Mouse (Mus musculus): Measurements from ENCODE around the gene Ramp1.

The Ramp1 gene

DNA sequence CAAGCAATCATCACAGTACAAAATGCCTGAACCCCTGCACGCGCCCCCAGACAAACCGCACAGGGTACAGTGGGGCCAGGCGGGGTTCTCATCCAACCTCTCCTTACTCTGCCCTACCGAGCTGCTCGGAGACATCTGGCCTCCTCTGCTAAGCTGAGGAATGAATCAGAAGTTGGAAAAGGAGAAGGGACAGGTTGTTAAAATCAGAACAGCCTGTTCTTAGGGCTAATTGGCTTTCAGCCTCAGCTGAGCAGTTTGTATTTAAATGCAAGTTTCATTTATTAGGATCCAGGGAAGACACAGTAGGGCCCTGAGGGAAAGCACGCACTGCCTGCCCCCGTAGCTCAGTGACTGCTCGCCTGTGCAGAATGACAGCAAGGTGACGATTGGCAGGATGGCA lies 20.2 kb downstream of the Ramp1 start:
- no peak for DNase-seq (ENCODE audit: low read depth, low spot score)

DNA sequence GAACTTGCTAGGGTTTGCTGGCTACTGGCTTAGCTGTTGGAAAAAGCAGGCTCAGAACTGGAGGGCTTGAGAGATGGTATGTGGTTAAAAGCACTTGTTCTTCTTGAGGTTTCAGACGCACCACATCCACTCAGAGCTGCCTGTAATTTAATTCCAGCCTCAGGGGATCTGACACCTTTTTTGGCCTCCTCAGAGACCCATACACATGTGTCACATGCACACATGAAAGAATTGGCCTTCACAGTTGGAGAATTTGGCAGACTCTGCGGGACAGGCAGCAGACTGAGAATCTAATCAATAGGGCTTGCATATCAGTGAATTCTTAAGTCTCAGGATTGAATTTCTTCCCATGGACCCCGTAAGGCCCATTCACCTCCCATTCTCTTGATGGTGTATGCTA lies 21.5 kb downstream of the Ramp1 start:
- DNase-seq (ENCODE audit: low read depth, low spot score) = no peak

DNA sequence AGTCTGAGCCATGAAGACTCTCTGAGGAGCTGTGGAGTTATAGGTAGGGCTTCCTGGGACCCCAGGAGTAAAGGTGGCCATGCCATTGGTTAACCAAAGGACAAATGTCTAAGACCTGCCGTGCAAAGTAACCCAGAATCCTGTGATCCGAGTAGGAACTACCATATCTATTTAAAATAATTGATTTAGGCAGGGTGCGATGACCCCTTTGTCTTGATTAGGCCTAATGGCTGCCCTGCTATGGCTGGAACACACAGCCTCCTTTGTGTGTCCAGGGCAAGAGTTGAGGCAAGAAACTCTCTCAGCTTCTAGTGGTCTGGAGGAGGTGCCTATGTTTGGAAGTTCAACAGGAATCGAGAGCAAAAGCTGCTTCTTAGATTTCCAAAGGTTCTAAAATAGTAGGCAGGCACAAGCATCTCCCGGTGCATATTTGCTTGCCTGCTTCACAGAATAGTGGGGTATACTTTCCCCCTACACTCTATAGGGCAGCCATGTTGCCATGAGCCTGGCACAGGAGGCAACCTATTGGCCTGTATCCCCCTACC lies 24.7 kb downstream of the Ramp1 start:
- no peak for DNase-seq (ENCODE audit: low read depth, low spot score)

GRCm38 (mm10) chr1:91205651-91206050 lies 26.0 kb downstream of the Ramp1 start:
- DNase-seq (ENCODE audit: low read depth, low spot score) = no peak

GRCm38 (mm10) chr1:91206336-91206735 lies 26.7 kb downstream of the Ramp1 start:
- DNase-seq (ENCODE audit: low read depth, low spot score) = no peak

- DNase-seq (ENCODE audit: low read depth, low spot score) = no peak
Observed at GRCm38 (mm10) chr1:91206873-91207272, 27.3 kb downstream of the Ramp1 start.

GRCm38 (mm10) chr1:91207334-91208074 lies 27.9 kb downstream of the Ramp1 start:
- DNase-seq (ENCODE audit: low read depth, low spot score) = no peak

- no peak for DNase-seq (ENCODE audit: low read depth, low spot score)
Observed at GRCm38 (mm10) chr1:91209343-91209742, 29.7 kb downstream of the Ramp1 start.

GRCm38 (mm10) chr1:91209785-91210184 lies 30.2 kb downstream of the Ramp1 start:
- DNase-seq (ENCODE audit: low read depth, low spot score) = no peak

DNA sequence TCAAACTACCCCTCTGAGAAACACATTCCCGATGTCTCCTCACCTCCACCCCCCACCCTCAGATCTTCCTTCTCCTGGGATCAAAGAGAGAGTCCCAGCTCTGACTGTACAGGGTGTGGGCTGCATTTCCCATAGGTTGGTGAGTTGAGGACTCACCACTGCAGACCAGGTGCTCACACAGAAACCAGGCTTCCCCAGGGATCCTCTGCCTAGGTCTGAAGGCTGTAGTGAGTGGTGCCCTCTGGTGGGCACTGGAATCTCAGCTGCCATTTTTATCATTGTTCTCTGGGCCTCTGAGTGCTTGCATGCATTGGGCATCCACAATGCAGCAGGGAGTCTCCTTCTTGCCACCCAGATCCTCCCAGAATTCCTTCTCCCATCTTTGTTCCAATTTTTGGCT lies 31.5 kb downstream of the Ramp1 start:
- DNase-seq (ENCODE audit: low read depth, low spot score) = peak; percentile 82

DNA sequence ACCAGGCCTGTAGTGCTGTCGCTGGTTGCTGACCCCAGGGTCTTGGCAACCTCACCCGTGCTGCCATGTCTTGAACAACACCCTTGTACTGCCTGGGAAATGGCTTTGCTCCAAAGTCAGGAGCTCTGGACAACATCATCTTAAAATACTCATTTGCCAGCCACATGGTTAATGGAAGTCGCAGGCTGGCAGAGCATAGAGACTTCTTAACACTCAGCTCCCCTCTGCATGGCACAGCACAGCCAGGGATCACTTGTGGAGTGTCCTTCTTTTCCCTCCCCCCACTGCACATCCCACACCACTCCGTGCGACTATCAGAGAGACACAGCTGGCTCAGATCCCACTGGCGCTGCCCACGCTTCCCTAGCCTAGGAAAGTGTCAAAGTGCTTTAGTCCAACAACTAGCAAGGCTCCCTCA lies 32.0 kb downstream of the Ramp1 start:
- no peak for DNase-seq (ENCODE audit: low read depth, low spot score)

DNA sequence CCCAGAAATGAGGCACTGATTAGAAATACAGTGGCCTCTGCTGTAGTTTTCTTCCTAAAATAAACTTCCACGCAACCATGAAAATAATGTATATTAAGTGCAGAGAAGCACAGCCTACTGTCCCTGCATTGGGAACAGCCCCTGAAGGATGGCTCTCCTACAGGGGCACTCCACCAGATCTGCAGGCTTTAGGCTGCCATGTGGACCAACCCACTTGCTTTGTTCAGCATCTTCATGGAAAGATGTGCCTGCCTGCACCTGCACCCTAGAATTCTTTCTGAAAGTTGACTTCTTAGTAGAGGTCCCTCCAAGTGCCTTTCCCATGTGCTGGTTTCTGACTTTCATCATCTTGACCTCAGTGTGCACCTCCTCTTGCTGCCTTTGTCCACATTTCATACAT lies 35.6 kb downstream of the Ramp1 start:
- DNase-seq (ENCODE audit: low read depth, low spot score) = no peak

DNA sequence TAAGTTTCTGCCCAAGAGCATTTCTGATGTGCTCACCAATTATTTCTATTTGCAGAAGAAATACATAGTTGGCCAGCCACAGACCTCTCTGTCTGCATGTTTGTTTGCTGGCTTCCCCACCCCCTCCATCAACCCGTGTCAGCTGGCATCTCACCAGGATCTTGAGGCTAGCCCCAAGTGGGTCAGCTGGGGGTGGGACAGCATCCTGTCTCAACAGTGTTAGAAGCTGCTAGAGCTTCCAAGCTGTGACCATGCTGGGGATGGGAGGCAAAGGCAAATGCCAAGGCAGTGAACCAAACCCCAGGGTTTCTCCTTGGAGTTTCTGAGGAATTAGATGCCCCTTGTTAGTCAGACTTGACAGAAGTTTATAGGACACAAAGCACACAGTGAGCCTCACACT lies 36.4 kb downstream of the Ramp1 start:
- no peak for DNase-seq (ENCODE audit: low read depth, low spot score)

DNA sequence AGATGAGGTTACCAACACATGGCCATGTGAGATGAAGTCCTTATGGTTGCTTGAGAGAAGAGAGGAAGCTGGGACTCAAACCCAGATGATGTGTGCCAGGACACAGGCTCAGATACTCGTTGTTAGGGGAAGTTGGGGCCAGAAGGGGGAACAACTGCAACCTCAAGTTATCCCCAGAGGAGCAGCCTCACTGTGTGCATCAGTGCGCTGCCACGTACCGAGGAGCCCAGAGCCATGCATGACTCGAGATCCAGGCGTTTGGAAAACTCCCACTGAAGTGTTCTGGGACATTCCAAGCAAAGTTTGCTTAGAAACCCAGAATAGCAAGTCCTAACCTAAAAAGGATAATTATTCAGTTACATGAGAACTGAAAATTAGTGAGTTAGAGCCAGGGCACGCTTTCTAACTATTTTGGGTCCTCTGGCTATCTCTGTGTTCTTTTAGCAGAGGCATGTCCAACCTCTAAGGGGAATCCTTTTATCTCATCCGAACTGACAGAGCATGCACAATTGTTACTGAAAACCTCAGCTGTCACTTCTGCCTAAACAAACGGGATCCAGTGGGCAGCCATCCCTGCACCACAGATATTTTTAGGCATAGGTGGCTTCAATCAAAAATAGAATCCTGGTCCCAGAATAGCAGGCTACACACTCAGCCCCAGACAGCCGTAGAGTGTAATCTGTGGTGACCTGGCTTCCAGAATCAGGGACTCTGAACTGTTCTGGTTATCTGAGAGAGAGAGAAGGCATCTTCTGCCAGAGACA lies 37.1 kb downstream of the Ramp1 start:
- DNase-seq (ENCODE audit: low read depth, low spot score) = no peak

DNA sequence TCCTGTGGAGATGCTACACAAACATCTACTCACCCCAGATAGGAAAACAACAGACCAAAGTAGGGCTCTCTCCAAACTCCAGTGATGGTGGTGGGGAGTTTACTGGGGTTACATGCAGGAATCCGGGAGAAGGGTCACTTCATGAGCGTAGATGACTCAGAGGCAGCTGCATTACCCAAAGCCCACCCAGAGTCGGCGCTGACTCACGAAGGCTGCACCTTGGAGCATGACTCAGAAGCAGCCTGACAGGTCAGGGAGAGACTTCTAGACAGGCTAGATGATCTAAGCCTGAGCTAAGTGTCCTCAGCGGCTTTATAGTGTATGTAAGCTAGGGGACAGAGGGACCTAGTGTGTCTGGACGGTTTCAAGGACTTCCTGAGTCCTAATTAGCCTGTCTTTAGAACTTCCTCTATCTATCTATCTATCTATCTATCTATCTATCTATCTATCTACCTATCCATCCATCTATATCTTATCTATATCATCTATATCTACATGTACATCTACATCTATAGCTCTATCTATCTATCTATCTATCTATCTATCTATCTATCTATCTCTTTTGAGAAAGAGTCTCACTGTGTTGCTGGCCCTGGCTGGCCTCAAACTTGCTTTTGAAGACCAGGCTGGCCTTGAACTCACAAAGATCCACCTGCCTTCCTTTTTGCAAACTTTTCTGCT lies 40.2 kb downstream of the Ramp1 start:
- DNase-seq (ENCODE audit: low read depth, low spot score) = no peak

DNA sequence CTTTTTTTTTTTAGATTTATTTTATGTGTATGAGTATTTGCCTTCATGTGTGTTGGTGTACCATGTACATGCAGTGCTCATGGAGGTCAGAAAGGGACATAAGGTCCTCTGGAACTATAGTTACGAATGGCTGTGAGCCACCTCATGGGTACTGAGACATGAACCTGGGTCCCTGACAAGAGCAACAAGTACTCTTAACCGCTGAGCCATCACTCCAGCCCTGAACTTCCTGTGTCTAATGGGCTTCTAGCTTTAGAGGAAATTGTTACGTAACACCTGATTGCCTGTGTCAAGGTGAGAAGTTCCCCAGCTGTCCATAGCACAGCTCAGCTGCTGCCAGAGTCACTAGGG lies 40.7 kb downstream of the Ramp1 start:
- peak; percentile 62 for DNase-seq (ENCODE audit: low read depth, low spot score)

- DNase-seq (ENCODE audit: low read depth, low spot score) = no peak
Observed at GRCm38 (mm10) chr1:91226562-91226961, 46.9 kb downstream of the Ramp1 start.

DNA sequence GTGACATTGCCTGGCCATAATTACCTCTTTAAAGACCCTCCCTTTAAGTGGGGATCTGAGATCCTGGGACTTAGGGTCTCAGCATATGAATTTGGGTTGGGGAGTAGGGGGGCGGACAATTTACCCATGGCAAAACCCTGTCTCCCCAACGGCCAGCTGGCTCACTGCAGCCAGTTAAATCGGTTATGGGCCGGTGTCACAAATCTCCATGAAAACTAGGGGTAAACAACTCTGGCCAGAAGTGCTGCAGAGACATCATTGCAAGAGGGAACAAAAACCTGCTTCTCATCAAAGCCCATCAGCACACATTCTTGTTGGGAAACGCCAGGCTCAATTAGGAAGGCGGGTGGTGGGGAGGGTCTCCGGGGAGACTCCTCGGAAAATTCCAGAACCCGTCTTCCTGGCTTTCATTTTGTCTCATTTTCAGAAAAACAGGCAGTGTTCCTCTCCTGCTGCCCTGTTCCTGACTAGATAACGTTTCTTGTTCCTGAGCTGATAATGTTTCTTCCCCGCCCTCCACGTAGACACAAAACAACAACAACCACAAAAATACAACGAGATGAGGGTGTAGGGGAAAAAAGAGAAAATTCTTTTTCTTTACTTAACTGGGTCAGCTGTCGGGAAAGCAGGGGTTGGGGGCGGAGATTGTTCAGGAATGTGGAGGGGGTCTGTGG lies 47.9 kb downstream of the Ramp1 start:
- DNase-seq (ENCODE audit: low read depth, low spot score) = no peak

DNA sequence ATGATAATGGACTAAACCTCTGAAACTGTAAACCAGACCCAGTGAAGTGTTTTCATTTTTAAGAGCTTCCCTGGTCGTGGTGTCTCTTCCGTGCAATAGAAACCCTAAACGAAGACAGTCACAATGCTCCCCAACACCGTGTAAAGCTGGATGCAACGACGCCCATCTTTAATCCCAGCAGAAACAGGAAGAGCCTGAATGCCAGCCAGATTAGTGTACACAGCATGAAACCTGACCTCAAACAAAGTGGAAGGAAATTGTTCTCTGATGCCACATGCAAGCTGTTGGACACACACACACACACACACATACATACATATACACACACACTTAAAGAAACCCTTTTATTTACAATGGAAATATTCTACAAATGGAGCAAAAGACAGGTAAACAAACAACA lies 51.5 kb downstream of the Ramp1 start:
- DNase-seq (ENCODE audit: low read depth, low spot score) = no peak

DNA sequence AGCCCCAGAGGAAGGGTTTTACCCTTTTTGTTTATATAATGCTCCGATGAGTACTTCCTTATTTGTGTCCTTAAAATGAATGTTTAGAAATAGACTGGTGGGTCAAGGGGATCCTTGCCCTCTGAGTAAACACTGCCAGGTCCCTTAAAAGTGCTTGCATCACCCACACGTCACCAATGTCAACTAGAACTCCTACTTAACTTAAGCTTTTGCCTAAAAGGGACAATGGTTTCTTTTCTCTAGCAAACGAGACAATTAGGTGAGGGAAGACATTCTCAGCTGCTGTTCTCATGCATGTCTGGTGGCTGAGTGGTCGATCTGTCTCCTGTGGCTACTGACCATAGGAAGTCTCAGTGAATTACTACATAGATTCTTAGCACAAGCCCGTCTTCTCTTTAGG lies 52.3 kb downstream of the Ramp1 start:
- no peak for DNase-seq (ENCODE audit: low read depth, low spot score)

DNA sequence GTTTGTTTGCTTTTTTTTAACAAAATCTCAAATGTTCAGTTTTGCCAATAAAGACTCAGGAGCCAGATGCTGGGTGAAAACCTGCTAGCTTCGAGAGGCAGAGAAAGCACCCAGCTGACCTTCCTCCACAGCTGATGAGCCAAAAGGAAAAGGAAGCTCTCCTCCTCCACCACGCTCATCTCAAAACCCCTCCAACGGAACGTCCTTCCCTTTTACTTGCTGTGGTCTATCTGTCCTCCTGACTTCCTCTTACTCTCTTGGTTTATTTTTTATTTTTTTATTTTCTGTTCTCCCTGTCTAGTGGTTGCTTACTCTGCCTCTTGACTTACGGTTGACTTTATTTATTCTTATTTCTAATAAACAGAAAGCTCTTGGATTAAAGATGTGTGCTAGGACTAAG lies 55.8 kb downstream of the Ramp1 start:
- DNase-seq (ENCODE audit: low read depth, low spot score) = no peak

GRCm38 (mm10) chr1:91237676-91238075 lies 58.1 kb downstream of the Ramp1 start:
- DNase-seq (ENCODE audit: low read depth, low spot score) = no peak
